Mouse (Mus musculus) layer of hippocampus, adult 18-20 months (tissue): ENCODE measurements around the gene Galnt9. TPM values are rescaled to one million over a fixed set of nuclear protein-coding genes. Genes with fewer than 3 reads are reported as not detected.
A peak's percentile ranks its signal among the peaks of the same experiment; 100 is the strongest.

ENCODE experiments used
- DNase-seq, 2 experiments: peaks; one replicate each; pipeline ENCODE4 v3.0.0; 2022; ENCODE audit warnings: low spot score in 2 of 2
- total RNA-seq, 2 experiments: library from RNA; stranded (reverse); gene quantifications; 2 replicates each; pipeline ENCODE4 v1.2.3; 2021

Galnt9 gene
- total RNA-seq, 2 experiments from 2014 or later, result 117 to 131 TPM

- DNase-seq, result no peak
These were observed 38.7 kb downstream of the Galnt9 start for GRCm38 (mm10) chr5:110582647-110583538.

GRCm38 (mm10) chr5:110587467-110587866 is 43.3 kb downstream of the Galnt9 start:
- no peak for DNase-seq

- no peak for DNase-seq
These were observed 45.7 kb downstream of the Galnt9 start for GRCm38 (mm10) chr5:110589833-110590232.

- peak; percentile 27 to 65 for DNase-seq
These were observed 50.3 kb downstream of the Galnt9 start for GRCm38 (mm10) chr5:110594465-110594864.

GRCm38 (mm10) chr5:110595341-110595740 is 51.2 kb downstream of the Galnt9 start:
- DNase-seq, result peak; percentile 65 to 84

- peak in 1 of 2 experiments; percentile 21 for DNase-seq
These were observed 52.1 kb downstream of the Galnt9 start for GRCm38 (mm10) chr5:110596086-110596780.

- DNase-seq, result no peak
These were observed 53.3 kb downstream of the Galnt9 start for GRCm38 (mm10) chr5:110597502-110597901.

GRCm38 (mm10) chr5:110598298-110599095 is 54.3 kb downstream of the Galnt9 start:
- peak; percentile 45 to 68 for DNase-seq

GRCm38 (mm10) chr5:110603016-110603685 is 59.0 kb downstream of the Galnt9 start:
- no peak for DNase-seq

GRCm38 (mm10) chr5:110604311-110604710 is 60.2 kb downstream of the Galnt9 start:
- DNase-seq, result no peak

GRCm38 (mm10) chr5:110605531-110606221 is 61.5 kb downstream of the Galnt9 start:
- DNase-seq, result no peak

GRCm38 (mm10) chr5:110607767-110608166 is 63.6 kb downstream of the Galnt9 start:
- DNase-seq, result no peak

- no peak for DNase-seq
These were observed 64.2 kb downstream of the Galnt9 start for GRCm38 (mm10) chr5:110608336-110608735.

GRCm38 (mm10) chr5:110608941-110609340 is 64.8 kb downstream of the Galnt9 start:
- DNase-seq, result no peak

GRCm38 (mm10) chr5:110609425-110609824 is 65.3 kb downstream of the Galnt9 start:
- DNase-seq, result no peak

GRCm38 (mm10) chr5:110609868-110610267 is 65.7 kb downstream of the Galnt9 start:
- no peak for DNase-seq

- no peak for DNase-seq
These were observed 66.3 kb downstream of the Galnt9 start for GRCm38 (mm10) chr5:110610484-110610883.

- DNase-seq, result peak; percentile 73 to 91
These were observed 67.4 kb downstream of the Galnt9 start for GRCm38 (mm10) chr5:110611435-110612158.

GRCm38 (mm10) chr5:110619226-110619625 is 75.1 kb downstream of the Galnt9 start:
- DNase-seq, result no peak

- DNase-seq, result no peak
These were observed 80.2 kb downstream of the Galnt9 start for GRCm38 (mm10) chr5:110624319-110624718.
